Mouse (Mus musculus) cerebellum, postnatal 14 days (tissue): ENCODE data around the gene Traf3ip3.
A peak's percentile ranks its signal among the peaks of the same experiment; 100 is the strongest.

ENCODE experiments used
- DNase-seq, 2 experiments: peaks; one replicate each; pipeline ENCODE4 v3.0.0; 2021; ENCODE audit warnings: mixed read lengths in 2 of 2

Traf3ip3 gene

GRCm38 (mm10) chr1:193205431-193205830 lies 3.9 kb upstream of the Traf3ip3 start:
- no peak for DNase-seq

- no peak for DNase-seq
Measured at GRCm38 (mm10) chr1:193203821-193204220, 2.3 kb upstream of the Traf3ip3 start.

GRCm38 (mm10) chr1:193200640-193201382 lies 692 bp downstream of the Traf3ip3 start:
- DNase-seq, result no peak

GRCm38 (mm10) chr1:193198312-193198711 lies 3.2 kb downstream of the Traf3ip3 start:
- DNase-seq, result no peak

- peak in 1 of 2 experiments; percentile 33 for DNase-seq
Measured at GRCm38 (mm10) chr1:193197494-193198205, 3.9 kb downstream of the Traf3ip3 start.

- DNase-seq, result peak in 1 of 2 experiments; percentile 39
Measured at GRCm38 (mm10) chr1:193195169-193195810, 6.2 kb downstream of the Traf3ip3 start.

DNA sequence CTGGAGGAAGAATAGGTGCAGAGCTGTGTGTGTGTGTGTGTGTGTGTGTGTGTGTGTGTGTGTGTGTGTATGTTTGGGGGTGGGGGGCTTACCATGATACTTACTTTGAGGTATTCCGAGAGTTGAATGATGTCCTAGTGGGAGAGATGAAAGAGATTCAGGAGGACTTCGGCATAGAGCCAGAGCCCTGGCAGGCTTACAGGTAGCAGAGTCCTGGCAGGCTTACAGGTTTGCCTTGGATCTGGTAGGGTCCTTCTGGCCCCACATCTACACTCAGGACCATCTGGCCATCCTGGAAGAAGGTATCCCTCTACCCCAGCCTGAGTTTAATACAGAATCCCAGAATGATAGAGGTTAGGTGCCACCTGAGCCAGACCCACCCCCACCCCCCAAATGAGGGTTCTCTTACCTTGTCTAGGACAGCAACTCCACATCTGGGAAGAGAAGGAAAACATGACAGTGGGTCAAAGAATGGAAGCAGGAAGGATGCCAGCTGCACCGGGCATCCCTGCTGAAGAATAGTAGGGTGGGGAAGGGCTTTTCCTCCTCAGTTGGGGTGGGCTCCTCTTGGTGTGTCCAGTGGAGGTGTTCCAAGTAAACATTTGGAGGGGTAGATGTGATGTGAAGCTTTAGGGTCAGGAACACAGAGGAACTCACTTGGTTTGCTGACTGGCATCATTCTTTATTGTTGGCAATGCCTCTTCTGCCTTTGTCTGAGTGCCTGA lies 6.9 kb downstream of the Traf3ip3 start:
- DNase-seq, result peak; percentile 93 to 94

- DNase-seq, result peak; percentile 33 to 42
Measured at GRCm38 (mm10) chr1:193191675-193192283, 9.7 kb downstream of the Traf3ip3 start.

DNA sequence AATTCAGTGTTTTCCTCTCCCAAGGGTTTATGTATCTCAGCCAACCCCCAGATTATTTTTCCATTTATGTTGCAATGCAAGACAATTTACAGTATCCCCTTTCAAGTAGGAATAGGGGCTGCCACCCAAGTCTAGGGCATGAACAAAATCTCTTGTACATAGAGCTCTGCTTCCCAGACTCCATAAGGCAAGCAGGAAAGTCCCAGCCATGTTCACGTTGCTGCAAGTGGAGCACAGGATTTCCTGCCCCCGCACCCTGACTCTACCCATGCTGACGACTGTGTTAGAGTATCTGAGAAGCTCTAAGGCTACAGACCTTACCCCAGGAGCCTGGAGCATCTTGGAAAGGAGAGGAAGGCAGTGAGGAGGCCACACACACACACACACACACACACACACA lies 11.7 kb downstream of the Traf3ip3 start:
- no peak for DNase-seq

DNA sequence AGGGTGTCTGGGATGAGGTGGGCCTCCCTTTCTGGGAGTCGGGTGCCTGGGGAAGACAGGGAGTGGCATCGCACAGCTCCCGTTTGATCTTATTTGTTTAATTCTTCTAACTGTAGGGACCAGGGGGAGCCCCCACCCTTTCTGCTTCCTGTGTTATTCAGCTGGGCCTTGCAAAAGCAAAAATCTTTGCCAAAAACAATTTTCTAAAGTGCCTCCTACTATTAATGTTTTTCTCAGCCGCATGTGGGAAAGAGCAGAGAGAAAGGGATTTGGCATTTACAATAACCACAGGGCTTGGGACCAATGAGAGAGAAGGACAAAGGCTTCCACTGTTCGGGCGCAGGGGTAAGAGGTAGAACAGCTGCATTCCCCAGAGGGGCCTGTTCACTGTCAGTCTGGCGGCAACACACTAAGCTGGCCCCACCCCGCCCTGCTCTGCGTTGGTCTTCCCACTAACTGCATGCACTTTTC lies 12.3 kb downstream of the Traf3ip3 start:
- no peak for DNase-seq

GRCm38 (mm10) chr1:193188257-193188656 lies 13.2 kb downstream of the Traf3ip3 start:
- DNase-seq, result no peak

DNA sequence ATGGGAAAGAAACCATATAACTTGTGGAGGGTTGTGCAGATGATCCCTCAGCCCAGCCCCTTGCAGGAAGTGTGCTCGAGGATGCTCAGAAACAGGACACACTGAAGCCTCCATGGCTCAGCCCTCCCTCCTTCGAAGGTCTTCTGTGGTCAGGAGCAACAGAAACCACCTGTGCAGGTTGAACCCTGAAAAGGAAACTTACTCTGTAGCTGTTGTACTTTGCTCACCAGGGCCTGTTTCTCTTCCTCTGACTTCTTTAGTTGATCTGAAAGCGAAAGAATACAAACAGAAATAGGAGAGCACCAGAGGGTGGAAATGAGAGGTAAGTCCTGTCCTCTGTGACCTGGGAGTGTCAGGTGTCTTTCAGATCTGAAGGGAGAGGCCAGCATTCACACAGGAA lies 20.4 kb downstream of the Traf3ip3 start:
- DNase-seq, result no peak

DNA sequence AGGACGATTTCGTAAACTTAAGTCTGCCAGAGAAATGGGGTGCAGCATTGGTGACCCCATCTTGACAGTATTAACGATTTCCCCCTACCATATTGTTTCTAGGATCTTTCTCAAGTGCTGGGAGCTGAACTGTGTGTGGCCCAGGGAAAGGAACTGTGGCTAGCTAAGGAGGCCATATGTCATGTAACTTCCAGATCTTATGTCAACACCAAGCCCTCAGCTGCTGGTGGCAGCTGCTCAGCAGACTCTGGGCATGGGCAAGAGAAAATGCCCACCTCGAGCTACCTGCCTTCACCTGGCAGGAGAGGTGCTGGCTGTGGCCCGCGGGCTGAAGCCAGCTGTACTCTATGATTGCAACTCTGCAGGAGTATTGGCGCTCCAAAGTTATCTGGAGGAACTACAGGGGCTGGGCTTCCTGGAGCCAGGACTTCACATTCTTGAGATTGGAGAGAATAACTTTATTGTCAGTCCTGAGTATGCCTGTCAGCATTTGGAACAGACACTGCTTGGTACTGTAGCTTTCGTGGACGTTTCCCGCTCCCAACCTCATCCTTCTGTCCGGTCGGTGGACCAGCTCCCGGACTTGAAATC lies 27.3 kb downstream of the Traf3ip3 start:
- DNase-seq, result no peak

DNA sequence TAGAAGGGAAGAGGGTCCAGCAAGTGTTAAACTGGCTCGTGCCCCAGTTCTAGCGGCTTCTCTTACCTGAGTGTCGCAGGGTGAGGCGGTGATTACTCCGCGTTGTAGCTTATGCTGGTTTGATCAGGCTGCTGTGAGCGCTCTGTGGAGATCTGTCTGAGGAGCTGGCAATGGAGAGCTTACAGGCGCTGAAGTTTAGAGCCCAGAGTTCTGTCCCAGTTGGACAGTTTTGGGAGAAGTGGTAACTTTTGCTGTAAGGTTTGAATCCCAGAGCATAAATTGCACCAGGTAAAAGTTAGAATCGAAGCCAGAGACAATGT lies 27.7 kb downstream of the Traf3ip3 start:
- no peak for DNase-seq

- peak; percentile 96 for DNase-seq
Measured at GRCm38 (mm10) chr1:193172991-193173809, 28.3 kb downstream of the Traf3ip3 start.

- DNase-seq, result no peak
Measured at GRCm38 (mm10) chr1:193169856-193170255, 31.6 kb downstream of the Traf3ip3 start.

DNA sequence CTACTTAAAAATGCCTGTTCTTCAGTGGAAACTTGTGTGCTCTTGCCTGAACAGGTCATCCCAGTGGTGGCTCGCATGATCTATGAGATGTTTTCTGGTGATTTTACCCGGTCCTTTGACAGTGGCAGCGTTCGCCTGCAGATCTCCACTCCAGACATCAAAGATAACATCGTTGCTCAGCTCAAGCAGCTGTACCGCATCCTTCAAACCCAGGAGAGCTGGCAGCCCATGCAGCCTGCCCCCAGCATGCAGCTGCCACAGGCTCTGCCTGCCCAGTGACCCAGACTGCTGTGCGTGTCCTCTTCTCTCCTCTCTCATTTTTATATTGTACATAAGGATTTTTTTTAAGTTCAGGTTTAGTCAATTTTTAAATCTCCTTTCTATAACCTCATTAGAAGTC lies 32.3 kb downstream of the Traf3ip3 start:
- DNase-seq, result no peak

DNA sequence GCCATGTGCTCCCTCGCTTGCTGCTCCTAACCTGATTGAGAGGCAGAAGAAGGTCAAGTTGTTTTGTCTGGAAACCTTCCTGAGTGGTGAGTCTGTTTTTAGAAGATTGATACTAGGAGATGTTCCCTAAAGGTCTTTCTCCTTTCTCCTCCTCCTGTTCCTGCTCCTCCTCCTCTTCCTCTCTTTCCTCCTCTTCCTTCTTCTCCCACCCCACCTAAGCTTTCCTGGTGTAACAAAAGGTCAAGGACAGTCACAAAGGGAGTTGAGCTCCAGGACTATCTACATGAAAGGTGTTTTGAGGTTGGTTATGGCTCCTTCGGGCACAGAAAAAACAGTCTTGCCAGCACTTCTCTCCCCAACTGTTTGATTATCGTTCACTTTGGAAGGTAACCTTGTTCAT lies 33.8 kb downstream of the Traf3ip3 start, which contains the start of gene A130010J15Rik:
A130010J15Rik (plus strand) TSS at position 301 of the 400 bp plus-strand sequence.
- DNase-seq, result no peak

- no peak for DNase-seq
Measured at GRCm38 (mm10) chr1:193160317-193161032, 41.0 kb downstream of the Traf3ip3 start.

- DNase-seq, result no peak
Measured at GRCm38 (mm10) chr1:193159613-193160012, 41.9 kb downstream of the Traf3ip3 start.

GRCm38 (mm10) chr1:193159163-193159562 lies 42.3 kb downstream of the Traf3ip3 start:
- no peak for DNase-seq
